Mouse (Mus musculus) liver, postnatal 0 days (tissue): Measurements from ENCODE around the gene Cacna2d2.

Source experiments
- CTCF ChIP-seq: sonication (generic); IDR thresholded peaks from 2 replicates; pipeline ENCODE4 v1.5.1; 2016; ENCODE audit warnings: antibody characterized with exemption, low read depth
- EP300 ChIP-seq: IDR thresholded peaks from 2 replicates; pipeline ENCODE4 v1.6.1; 2016; ENCODE audit warnings: antibody characterized with exemption, low read depth, mild to moderate bottlenecking

- TF ChIP-seq CTCF (no peak), EP300 (no peak)
Observed at GRCm38 (mm10) chr9:107484766-107485165, 85.4 kb downstream of the Cacna2d2 start.
